Mouse (Mus musculus) C2C12 (cell line): Measurements from ENCODE around the gene Nfkbib.

Experiments
- CTCF ChIP-seq: IDR thresholded peaks from one replicate; pipeline ENCODE4 v1.5.1; 2011; ENCODE audit not compliant: control insufficient read depth, insufficient read depth, insufficient read length
- MAX ChIP-seq: IDR thresholded peaks from one replicate; pipeline ENCODE4 v1.6.1; 2011; ENCODE audit warnings: mild to moderate bottlenecking, control low read depth
- MYOD1 ChIP-seq: IDR thresholded peaks from one replicate; pipeline ENCODE4 v1.6.1; 2011; ENCODE audit warnings: low read depth; ENCODE audit not compliant: control insufficient read depth, insufficient read length
- MYOG ChIP-seq: IDR thresholded peaks from one replicate; pipeline ENCODE4 v1.6.1; 2011; ENCODE audit not compliant: control insufficient read depth, insufficient read length; ENCODE audit errors: extremely low read depth
- USF1 ChIP-seq: IDR thresholded peaks from one replicate; pipeline ENCODE4 v1.6.1; 2011; ENCODE audit warnings: low read depth, mild to moderate bottlenecking, control low read depth, moderate library complexity

DNA sequence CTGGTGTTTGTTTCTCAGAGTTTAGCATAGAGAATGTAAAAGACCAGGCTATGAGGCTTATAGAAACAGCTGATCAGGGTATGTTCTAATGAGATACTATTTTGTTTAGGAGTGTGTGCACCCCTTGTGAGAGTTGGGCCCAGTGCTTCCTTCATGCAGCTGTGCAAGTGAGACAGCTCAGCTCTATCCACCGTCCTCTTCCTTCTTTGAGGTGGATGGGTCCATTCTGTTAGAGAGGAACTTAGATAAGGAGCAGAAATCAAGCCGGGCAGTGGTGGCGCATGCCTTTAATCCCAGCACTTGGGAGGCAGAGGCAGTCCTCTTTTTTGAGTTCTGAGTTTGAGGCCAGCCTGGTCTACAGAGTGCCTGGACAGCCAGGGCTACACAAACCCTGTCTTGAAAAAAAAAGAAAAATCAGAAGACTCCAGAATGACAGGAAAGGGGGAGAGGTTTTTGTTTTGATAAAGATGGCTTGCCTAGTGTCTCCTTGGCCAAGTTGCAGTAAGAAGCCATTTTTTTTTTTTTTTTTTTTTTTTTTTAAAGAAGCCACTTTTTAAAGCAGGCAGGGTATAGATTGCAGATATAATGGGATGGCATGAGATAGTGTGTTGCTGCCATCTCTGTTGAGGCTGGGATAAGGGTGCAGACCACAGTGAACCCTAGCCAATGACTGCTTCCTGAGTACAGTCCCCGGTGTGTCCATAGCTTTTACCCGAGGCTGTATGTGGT is 47.2 kb upstream of the Nfkbib start:
- TF ChIP-seq CTCF (no peak), MYOG (no peak), MAX (no peak), MYOD1 (no peak), USF1 (no peak)
